Mouse (Mus musculus) embryonic facial prominence, embryonic 10.5 days (tissue): Measurements from ENCODE around the gene Bank1. TPM values are rescaled to one million over a fixed set of nuclear protein-coding genes. Genes with fewer than 3 reads are reported as not detected.
"Not testable (repeated sequence)": the region's sequence is repeated elsewhere in the genome, so short reads cannot be mapped to it uniquely, and the experiment has no call there.

Experiments
- DNase-seq: peaks from one replicate; pipeline ENCODE4 v3.0.0-alpha.2; 2017; ENCODE audit warnings: low spot score
- H3K27ac ChIP-seq: fragments of 300-500 bp; sonication (generic); replicated peaks from 2 replicates; pipeline ENCODE4 v1.5.1; 2016; ENCODE audit warnings: mild to moderate bottlenecking
- H3K27me3 ChIP-seq: fragments of 300-500 bp; sonication (generic); replicated peaks from 2 replicates; pipeline ENCODE4 v1.6.1; 2016; ENCODE audit warnings: low read depth, mild to moderate bottlenecking; ENCODE audit not compliant: poor library complexity, severe bottlenecking
- H3K36me3 ChIP-seq: fragments of 300-500 bp; sonication (generic); replicated peaks from 2 replicates; pipeline ENCODE4 v1.6.1; 2016; ENCODE audit warnings: mild to moderate bottlenecking, moderate library complexity
- H3K4me1 ChIP-seq: fragments of 300-500 bp; sonication (generic); 2 replicates; pipeline ENCODE4 v1.6.1; 2016
- H3K4me3 ChIP-seq: fragments of 300-500 bp; sonication (generic); 2 replicates; pipeline ENCODE4 v1.5.1; 2016; ENCODE audit warnings: mild to moderate bottlenecking, moderate library complexity
- H3K9me3 ChIP-seq: fragments of 300-500 bp; sonication (generic); 2 replicates; pipeline ENCODE4 v1.6.1; 2016; ENCODE audit warnings: mild to moderate bottlenecking
- WGBS: fragments of 180-500 bp; shearing (Covaris S2); methylation state at CpG from one replicate; pipeline ENCODE4 v1.1.7; 2016; 5-methylcytosine and 5-hydroxymethylcytosine counted together
- polyA plus RNA-seq: library from polyadenylated mRNA; unstranded; fragments of >200 nt; fragmentation: Nextera tagmentation; extraction: Ambion mirVana; gene quantifications from 2 replicates; pipeline ENCODE4 v1.2.1, GENCODE M21; 2016

The Bank1 gene
- polyA plus RNA-seq, result 0.05 and 0.31 TPM in 2 replicates

GRCm38 (mm10) chr3:136325783-136326182, at the start of gene Bank1:
Gene Bank1, minus strand, starts transcription at chr3:136326066.
- Histone ChIP-seq H3K36me3 (no peaks in the 10 kb centered on the region), H3K9me3 (no peaks in the 10 kb centered on the region), H3K4me3 (no peak within 1 kb of the TSS), H3K4me1 (no peaks in the 10 kb centered on the region), H3K27ac (no peak within 1 kb of the TSS), H3K27me3 (no peaks in the 10 kb centered on the region)
- no peak for DNase-seq
- 61% methylated on average over 5 of the region's 5 CpGs for WGBS

GRCm38 (mm10) chr3:136369916-136370315, 44.0 kb upstream of the Bank1 start:
- no peak overlapping the region for H3K4me3 ChIP-seq
- no peaks in the 10 kb centered on the region for H3K27me3 ChIP-seq
- no peak overlapping the region for H3K27ac ChIP-seq
- no peaks in the 10 kb centered on the region for H3K9me3 ChIP-seq
- H3K4me1 ChIP-seq, result no peaks in the 10 kb centered on the region
- H3K36me3 ChIP-seq, result no peaks in the 10 kb centered on the region
- no peak for DNase-seq
- 84% methylated on average over 11 of the region's 11 CpGs for WGBS

GRCm38 (mm10) chr3:136369466-136369865, 43.6 kb upstream of the Bank1 start:
- no peak overlapping the region for H3K4me3 ChIP-seq
- no peaks in the 10 kb centered on the region for H3K36me3 ChIP-seq
- WGBS, result 89% methylated on average over 9 of the region's 9 CpGs
- DNase-seq, result no peak
- no peak overlapping the region for H3K27ac ChIP-seq
- H3K27me3 ChIP-seq, result no peaks in the 10 kb centered on the region
- H3K4me1 ChIP-seq, result no peaks in the 10 kb centered on the region
- no peaks in the 10 kb centered on the region for H3K9me3 ChIP-seq

GRCm38 (mm10) chr3:136368505-136368999, 42.7 kb upstream of the Bank1 start:
- WGBS, result 89% methylated on average over 4 of the region's 4 CpGs
- Histone ChIP-seq H3K36me3 (no peaks in the 10 kb centered on the region), H3K4me3 (no peak overlapping the region), H3K27ac (no peak overlapping the region), H3K4me1 (no peaks in the 10 kb centered on the region), H3K9me3 (no peaks in the 10 kb centered on the region), H3K27me3 (no peaks in the 10 kb centered on the region)
- no peak for DNase-seq

GRCm38 (mm10) chr3:136349690-136350089, 23.8 kb upstream of the Bank1 start:
- Histone ChIP-seq H3K27me3 (no peaks in the 10 kb centered on the region), H3K36me3 (no peaks in the 10 kb centered on the region), H3K4me1 (no peaks in the 10 kb centered on the region), H3K27ac (no peak overlapping the region), H3K4me3 (no peak overlapping the region), H3K9me3 (no peaks in the 10 kb centered on the region)
- DNase-seq, result no peak
- 82% methylated on average over 7 of the region's 7 CpGs for WGBS

- 62% methylated on average over 1 of the region's 1 CpGs for WGBS
- Histone ChIP-seq H3K27ac (no peak overlapping the region), H3K4me3 (no peak overlapping the region)
Observed at GRCm38 (mm10) chr3:136348611-136349010, 22.7 kb upstream of the Bank1 start.

GRCm38 (mm10) chr3:136347277-136347676, 21.4 kb upstream of the Bank1 start:
- DNase-seq, result no peak
- H3K27ac ChIP-seq, result no peak overlapping the region
- H3K36me3 ChIP-seq, result no peaks in the 10 kb centered on the region
- no peaks in the 10 kb centered on the region for H3K4me1 ChIP-seq
- H3K27me3 ChIP-seq, result no peaks in the 10 kb centered on the region
- WGBS, result 78% methylated on average over 1 of the region's 1 CpGs
- H3K4me3 ChIP-seq, result no peak overlapping the region
- no peaks in the 10 kb centered on the region for H3K9me3 ChIP-seq

More at GRCm38 (mm10) chr3:136348611-136349010, 22.7 kb upstream of the Bank1 start:
- no peaks in the 10 kb centered on the region for H3K36me3 ChIP-seq
- no peaks in the 10 kb centered on the region for H3K9me3 ChIP-seq
- no peaks in the 10 kb centered on the region for H3K4me1 ChIP-seq
- no peaks in the 10 kb centered on the region for H3K27me3 ChIP-seq
- no peak for DNase-seq

- H3K36me3 ChIP-seq, result no peaks in the 10 kb centered on the region
- no peaks in the 10 kb centered on the region for H3K4me1 ChIP-seq
- H3K9me3 ChIP-seq, result no peaks in the 10 kb centered on the region
- H3K4me3 ChIP-seq, result no peak overlapping the region
- H3K27me3 ChIP-seq, result no peaks in the 10 kb centered on the region
- H3K27ac ChIP-seq, result no peak overlapping the region
- WGBS, result 93% methylated on average over 2 of the region's 2 CpGs
- DNase-seq, result no peak
Observed at GRCm38 (mm10) chr3:136341911-136342310, 16.0 kb upstream of the Bank1 start.

- no peak for DNase-seq
- no peaks in the 10 kb centered on the region for H3K36me3 ChIP-seq
- H3K27ac ChIP-seq, result no peak overlapping the region
- H3K27me3 ChIP-seq, result no peaks in the 10 kb centered on the region
- H3K4me1 ChIP-seq, result no peaks in the 10 kb centered on the region
- no peak overlapping the region for H3K4me3 ChIP-seq
- H3K9me3 ChIP-seq, result no peaks in the 10 kb centered on the region
- WGBS, result 69% methylated on average over 2 of the region's 2 CpGs
Observed at GRCm38 (mm10) chr3:136339896-136340295, 14.0 kb upstream of the Bank1 start.

- Histone ChIP-seq H3K27ac (no peak overlapping the region), H3K9me3 (no peaks in the 10 kb centered on the region), H3K4me1 (no peaks in the 10 kb centered on the region), H3K36me3 (no peaks in the 10 kb centered on the region), H3K27me3 (no peaks in the 10 kb centered on the region), H3K4me3 (no peak overlapping the region)
- DNase-seq, result no peak
- 88% methylated on average over 2 of the region's 2 CpGs for WGBS
Observed at GRCm38 (mm10) chr3:136331135-136331534, 5.3 kb upstream of the Bank1 start.

GRCm38 (mm10) chr3:136330043-136330442, 4.2 kb upstream of the Bank1 start:
- Histone ChIP-seq H3K36me3 (no peaks in the 10 kb centered on the region), H3K4me1 (no peaks in the 10 kb centered on the region), H3K4me3 (no peak overlapping the region), H3K27me3 (no peaks in the 10 kb centered on the region), H3K9me3 (no peaks in the 10 kb centered on the region), H3K27ac (no peak overlapping the region)
- no peak for DNase-seq

- no peaks in the 10 kb centered on the region for H3K4me1 ChIP-seq
- H3K36me3 ChIP-seq, result no peaks in the 10 kb centered on the region
- no peak for DNase-seq
- H3K4me3 ChIP-seq, result no peak overlapping the region
- no peak overlapping the region for H3K27ac ChIP-seq
- no peaks in the 10 kb centered on the region for H3K27me3 ChIP-seq
- WGBS, result 56% methylated on average over 6 of the region's 6 CpGs
- H3K9me3 ChIP-seq, result no peaks in the 10 kb centered on the region
Observed at GRCm38 (mm10) chr3:136329133-136329532, 3.3 kb upstream of the Bank1 start.

- not testable (repeated sequence) for H3K4me3 ChIP-seq, H3K27me3 ChIP-seq, DNase-seq, H3K9me3 ChIP-seq, H3K27ac ChIP-seq, H3K4me1 ChIP-seq, H3K36me3 ChIP-seq
- WGBS, result 96% methylated on average over 6 of the region's 6 CpGs
Observed at GRCm38 (mm10) chr3:136324716-136325115, 1.1 kb downstream of the Bank1 start.

GRCm38 (mm10) chr3:136321936-136322335, 3.9 kb downstream of the Bank1 start:
- Histone ChIP-seq H3K4me3 (no peak overlapping the region), H3K4me1 (no peaks in the 10 kb centered on the region), H3K27ac (no peak overlapping the region), H3K27me3 (no peaks in the 10 kb centered on the region), H3K9me3 (no peaks in the 10 kb centered on the region), H3K36me3 (no peaks in the 10 kb centered on the region)
- no peak for DNase-seq
- WGBS, result 93% methylated on average over 3 of the region's 3 CpGs
